Mouse (Mus musculus) erythroblast, embryonic 14.5 days (primary cell): ENCODE results near the gene Mast2.

Experiments
- GATA1 ChIP-seq: IDR thresholded peaks from 2 replicates; pipeline ENCODE4 v1.6.1; 2012; ENCODE audit warnings: low read length, inconsistent platforms, mixed read lengths
- TAL1 ChIP-seq: IDR thresholded peaks from 3 replicates; pipeline ENCODE4 v1.6.1; 2012; ENCODE audit warnings: low read length, inconsistent platforms, mixed read lengths

DNA sequence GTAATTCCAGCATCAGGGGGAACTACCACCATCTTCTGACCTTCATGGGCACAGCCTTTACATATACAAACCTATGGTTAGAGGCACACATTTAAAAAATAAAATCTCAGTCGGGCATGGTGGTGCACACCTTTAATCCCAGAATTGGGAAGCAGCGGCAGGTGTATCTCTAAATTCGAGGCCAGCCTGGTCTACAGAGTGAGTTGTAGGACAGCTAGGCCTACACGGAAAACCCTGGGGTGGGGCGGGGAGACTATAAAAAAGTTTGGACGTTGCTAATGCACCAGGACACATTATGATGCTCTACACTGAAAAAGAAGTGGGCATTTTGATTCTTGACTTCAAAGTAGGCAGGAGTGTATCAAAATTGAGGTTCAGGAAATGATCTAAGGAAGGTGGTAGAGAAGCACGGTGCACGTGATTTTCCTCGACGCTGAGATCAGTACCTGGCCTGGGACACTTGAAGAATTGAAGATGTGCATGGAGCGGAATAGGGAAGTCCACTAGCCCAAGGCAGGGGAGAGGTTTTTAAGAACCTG, 43.0 kb upstream of the Mast2 start:
- no peak for TF ChIP-seq GATA1
- TF ChIP-seq TAL1: no peak
